Mouse (Mus musculus): ENCODE measurements around the gene Tspan17.
"Not testable (repeated sequence)": the region's sequence is repeated elsewhere in the genome, so short reads cannot be mapped to it uniquely, and the experiment has no call there.

Tspan17 gene

GRCm38 (mm10) chr13:54765281-54766191 is 23.6 kb upstream of the Tspan17 start:
- DNase-seq: peak; percentile 55 to 61

- peak; percentile 93 to 94 for DNase-seq
Measured at GRCm38 (mm10) chr13:54766192-54766768, 22.9 kb upstream of the Tspan17 start, which contains the start of gene Sncb. Gene Sncb (minus strand): TSS chr13:54766595.

GRCm38 (mm10) chr13:54767012-54767411 is 22.2 kb upstream of the Tspan17 start:
- peak in 1 of 2 experiments; percentile 7 for DNase-seq

GRCm38 (mm10) chr13:54780592-54780991 is 8.6 kb upstream of the Tspan17 start:
- DNase-seq: peak; percentile 88 to 91

GRCm38 (mm10) chr13:54781086-54781485 is 8.1 kb upstream of the Tspan17 start:
- no peak for DNase-seq

- no peak for DNase-seq
Measured at GRCm38 (mm10) chr13:54783235-54783634, 5.9 kb upstream of the Tspan17 start.

GRCm38 (mm10) chr13:54783698-54784097 is 5.5 kb upstream of the Tspan17 start, which contains the start of gene Eif4e1b:
Gene Eif4e1b (plus strand): TSS chr13:54783998.
- no peak for DNase-seq

- not testable (repeated sequence) for DNase-seq
Measured at GRCm38 (mm10) chr13:54787591-54787990, 1.6 kb upstream of the Tspan17 start.

- DNase-seq: peak; percentile 79 to 81
Measured at GRCm38 (mm10) chr13:54789561-54790397, 602 bp downstream of the Tspan17 start.

GRCm38 (mm10) chr13:54792259-54793230 is 3.4 kb downstream of the Tspan17 start:
- DNase-seq: peak; percentile 66 to 81

GRCm38 (mm10) chr13:54794002-54794577 is 4.9 kb downstream of the Tspan17 start:
- DNase-seq: no peak

GRCm38 (mm10) chr13:54794843-54795242 is 5.7 kb downstream of the Tspan17 start:
- no peak for DNase-seq

- peak; percentile 63 to 78 for DNase-seq
Measured at GRCm38 (mm10) chr13:54797356-54797755, 8.2 kb downstream of the Tspan17 start.

- no peak for DNase-seq
Measured at GRCm38 (mm10) chr13:54797861-54798643, 8.9 kb downstream of the Tspan17 start.

GRCm38 (mm10) chr13:54798740-54799139 is 9.6 kb downstream of the Tspan17 start:
- no peak for DNase-seq

GRCm38 (mm10) chr13:54799701-54800100 is 10.5 kb downstream of the Tspan17 start:
- peak; percentile 90 to 94 for DNase-seq

GRCm38 (mm10) chr13:54800206-54800605 is 11.0 kb downstream of the Tspan17 start:
- no peak for DNase-seq

GRCm38 (mm10) chr13:54803010-54803409 is 13.8 kb downstream of the Tspan17 start:
- no peak for DNase-seq

- DNase-seq: peak; percentile 81 to 87
Measured at GRCm38 (mm10) chr13:54805134-54805838, 16.1 kb downstream of the Tspan17 start.
